Mouse (Mus musculus) G1E-ER4 (cell line): ENCODE results near the gene Olfr202. TPM values are rescaled to one million over a fixed set of nuclear protein-coding genes. Genes with fewer than 3 reads are reported as not detected.
A peak's percentile ranks its signal among the peaks of the same experiment; 100 is the strongest.
"Not testable (repeated sequence)": the region's sequence is repeated elsewhere in the genome, so short reads cannot be mapped to it uniquely, and the experiment has no call there.

ENCODE experiments used
- GATA1 ChIP-seq: IDR thresholded peaks from one replicate; pipeline ENCODE4 v1.8.0; 2012; ENCODE audit warnings: low read length, inconsistent platforms
- polyA plus RNA-seq: library from polyadenylated mRNA; stranded (reverse); fragments of >175 nt; gene quantifications from 2 replicates; pipeline ENCODE4 v1.2.3, GENCODE M21; 2012

Gene Olfr202
- polyA plus RNA-seq: not detected in 2 replicates

- TF ChIP-seq GATA1: no peak
Observed at GRCm38 (mm10) chr16:59286693-59287092, at the start of gene Olfr202. Olfr202 (minus strand) TSS chr16:59286793.

GRCm38 (mm10) chr16:59331038-59331437 is 44.4 kb upstream of the Olfr202 start, which contains the start of gene Olfr205:
Olfr205 (minus strand) TSS chr16:59331138.
- TF ChIP-seq GATA1: no peak

GRCm38 (mm10) chr16:59318148-59318547 is 31.6 kb upstream of the Olfr202 start, which contains the start of gene Olfr204:
Olfr204 (minus strand) TSS chr16:59318248.
- TF ChIP-seq GATA1: no peak

GRCm38 (mm10) chr16:59298581-59298980 is 12.0 kb upstream of the Olfr202 start, which contains the start of gene Olfr203:
Olfr203 (plus strand) TSS chr16:59298881.
- TF ChIP-seq GATA1: no peak

- TF ChIP-seq GATA1: peak; percentile 10
Observed at GRCm38 (mm10) chr16:59283476-59283875, 3.1 kb downstream of the Olfr202 start.

GRCm38 (mm10) chr16:59280542-59280941 is 6.1 kb downstream of the Olfr202 start:
- peak; percentile 20 for TF ChIP-seq GATA1

- TF ChIP-seq GATA1: not testable (repeated sequence)
Observed at GRCm38 (mm10) chr16:59272532-59272931, 14.1 kb downstream of the Olfr202 start, which contains the start of gene Olfr201. Olfr201 (minus strand) TSS chr16:59272632.

GRCm38 (mm10) chr16:59269097-59269496 is 17.5 kb downstream of the Olfr202 start:
- TF ChIP-seq GATA1: peak; percentile 46

GRCm38 (mm10) chr16:59249684-59250083 is 36.9 kb downstream of the Olfr202 start:
- TF ChIP-seq GATA1: no peak

Other genes starting within 250 kb of the Olfr202 start
- gene Olfr187, start 247.0 kb downstream of the Olfr202 start, polyA plus RNA-seq: not detected in 2 replicates
- gene Olfr190, start 208.8 kb downstream of the Olfr202 start, polyA plus RNA-seq: not detected in 2 replicates
- gene Olfr191, start 197.0 kb downstream of the Olfr202 start, polyA plus RNA-seq: not detected in 2 replicates
- not detected in 2 replicates for gene Olfr193, start 174.9 kb downstream of the Olfr202 start, polyA plus RNA-seq
- gene Olfr194, start 165.7 kb downstream of the Olfr202 start, polyA plus RNA-seq: not detected in 2 replicates
- not detected in 2 replicates for gene Olfr195, start 139.7 kb downstream of the Olfr202 start, polyA plus RNA-seq
- gene Olfr196, start 116.3 kb downstream of the Olfr202 start, polyA plus RNA-seq: not detected in 2 replicates
- gene Olfr198, start 83.3 kb downstream of the Olfr202 start, polyA plus RNA-seq: not detected in 2 replicates
- not detected in 2 replicates for gene Olfr199, start 67.0 kb downstream of the Olfr202 start, polyA plus RNA-seq
- gene Olfr201, start 14.2 kb downstream of the Olfr202 start, polyA plus RNA-seq: not detected in 2 replicates
- gene Olfr203, start 12.1 kb upstream of the Olfr202 start, polyA plus RNA-seq: not detected in 2 replicates
- gene Olfr204, start 31.5 kb upstream of the Olfr202 start, polyA plus RNA-seq: not detected in 2 replicates
- gene Olfr205, start 44.3 kb upstream of the Olfr202 start, polyA plus RNA-seq: not detected in 2 replicates
- gene Olfr206, start 62.5 kb upstream of the Olfr202 start, polyA plus RNA-seq: not detected in 2 replicates
- gene Olfr209, start 77.2 kb upstream of the Olfr202 start, polyA plus RNA-seq: not detected in 2 replicates
- gene Gabrr3, start 120.5 kb upstream of the Olfr202 start, polyA plus RNA-seq: not detected in 2 replicates
- 6.2 and 8.6 TPM in 2 replicates for gene Riox2, start 185.0 kb upstream of the Olfr202 start, polyA plus RNA-seq